Mouse (Mus musculus): ENCODE measurements around the gene Slc22a22. TPM values are rescaled to one million over a fixed set of nuclear protein-coding genes. Genes with fewer than 3 reads are reported as not detected.
"Not testable (repeated sequence)": the region's sequence is repeated elsewhere in the genome, so short reads cannot be mapped to it uniquely, and the experiment has no call there.

Slc22a22 gene
- polyA plus RNA-seq, 1 experiment from 2014 or later: 4.8 TPM

GRCm38 (mm10) chr15:57240061-57240460 is 237.4 kb downstream of the Slc22a22 start:
- H3K27me3 ChIP-seq (ENCODE audit: insufficient read depth, low read length); H3K4me3 ChIP-seq (ENCODE audit: low read length); ATAC-seq (ENCODE audit: low FRiP score, low TSS enrichment); H3K36me3 ChIP-seq (ENCODE audit: insufficient read depth, low read length); H3K27ac ChIP-seq (ENCODE audit: low read length); H3K4me1 ChIP-seq (ENCODE audit: insufficient read depth, low read length); H3K9me3 ChIP-seq (ENCODE audit: low read length); H3K4me2 ChIP-seq (replicated peaks; ENCODE audit: low read depth, low read length); H3K9ac ChIP-seq (replicated peaks; ENCODE audit: low read length): not testable (repeated sequence)
- 75% methylated on average over 1 of the region's 1 CpGs for WGBS

- no peaks in the 10 kb centered on the region for H3K9me3 ChIP-seq (ENCODE audit: low read length)
- H3K36me3 ChIP-seq (ENCODE audit: insufficient read depth, low read length): no peaks in the 10 kb centered on the region
- H3K4me3 ChIP-seq (ENCODE audit: low read length): no peak overlapping the region
- H3K4me2 ChIP-seq (replicated peaks; ENCODE audit: low read depth, low read length): no peak overlapping the region
- no peaks in the 10 kb centered on the region for H3K4me1 ChIP-seq (ENCODE audit: insufficient read depth, low read length)
- H3K9ac ChIP-seq (replicated peaks; ENCODE audit: low read length): no peak overlapping the region
- H3K27ac ChIP-seq (ENCODE audit: low read length): no peak overlapping the region
- no peak for ATAC-seq (ENCODE audit: low FRiP score, low TSS enrichment)
- H3K27me3 ChIP-seq (ENCODE audit: insufficient read depth, low read length): no peaks in the 10 kb centered on the region
Measured at GRCm38 (mm10) chr15:57230439-57230838, 247.0 kb downstream of the Slc22a22 start.

- Histone ChIP-seq H3K4me1 (ENCODE audit: insufficient read depth, low read length) (no peaks in the 10 kb centered on the region), H3K27ac (ENCODE audit: low read length) (no peak overlapping the region), H3K36me3 (ENCODE audit: insufficient read depth, low read length) (no peaks in the 10 kb centered on the region), H3K27me3 (ENCODE audit: insufficient read depth, low read length) (no peaks in the 10 kb centered on the region), H3K4me3 (ENCODE audit: low read length) (no peak overlapping the region), H3K9me3 (ENCODE audit: low read length) (no peaks in the 10 kb centered on the region), H3K4me2 (replicated peaks; ENCODE audit: low read depth, low read length) (no peak overlapping the region), H3K9ac (replicated peaks; ENCODE audit: low read length) (no peak overlapping the region)
- no peak for ATAC-seq (ENCODE audit: low FRiP score, low TSS enrichment)
- WGBS: 55% methylated on average over 3 of the region's 3 CpGs
Measured at GRCm38 (mm10) chr15:57205315-57205714, 272.1 kb downstream of the Slc22a22 start.

- no peak for ATAC-seq (ENCODE audit: low FRiP score, low TSS enrichment)
- no peak overlapping the region for H3K27ac ChIP-seq (ENCODE audit: low read length)
- no peak overlapping the region for H3K4me3 ChIP-seq (ENCODE audit: low read length)
- H3K9me3 ChIP-seq (ENCODE audit: low read length): no peaks in the 10 kb centered on the region
- no peak overlapping the region for H3K4me2 ChIP-seq (replicated peaks; ENCODE audit: low read depth, low read length)
- H3K4me1 ChIP-seq (ENCODE audit: insufficient read depth, low read length): no peaks in the 10 kb centered on the region
- H3K9ac ChIP-seq (replicated peaks; ENCODE audit: low read length): no peak overlapping the region
- H3K27me3 ChIP-seq (ENCODE audit: insufficient read depth, low read length): no peaks in the 10 kb centered on the region
- H3K36me3 ChIP-seq (ENCODE audit: insufficient read depth, low read length): no peaks in the 10 kb centered on the region
Measured at GRCm38 (mm10) chr15:57204444-57204930, 272.9 kb downstream of the Slc22a22 start.

All from kidney, embryonic 16.5 days (tissue).